Mouse (Mus musculus): Measurements from ENCODE around the gene Gm973. TPM values are rescaled to one million over a fixed set of nuclear protein-coding genes. Genes with fewer than 3 reads are reported as not detected.

Gene Gm973
- polyA plus RNA-seq, 1 experiment from 2014 or later, result 1.5 TPM

- no peak overlapping the region for H3K9ac ChIP-seq (replicated peaks; ENCODE audit: low read length)
- no peaks in the 10 kb centered on the region for H3K9me3 ChIP-seq (ENCODE audit: low read length)
- no peaks in the 10 kb centered on the region for H3K27me3 ChIP-seq (ENCODE audit: insufficient read depth, low read length)
- no peak overlapping the region for H3K4me3 ChIP-seq (ENCODE audit: low read length)
- ATAC-seq (ENCODE audit: low FRiP score, low TSS enrichment), result no peak
- no peak overlapping the region for H3K4me2 ChIP-seq (replicated peaks; ENCODE audit: low read depth, low read length)
- H3K27ac ChIP-seq (ENCODE audit: low read length), result no peak overlapping the region
- no peaks in the 10 kb centered on the region for H3K4me1 ChIP-seq (ENCODE audit: insufficient read depth, low read length)
- WGBS, result 87% methylated on average over 7 of the region's 7 CpGs
- H3K36me3 ChIP-seq (ENCODE audit: insufficient read depth, low read length), result peaks cover 6% of the 10 kb centered on the region
Observed at GRCm38 (mm10) chr1:59656244-59657171, 140.4 kb downstream of the Gm973 start.

GRCm38 (mm10) chr1:59663456-59664135 lies 147.5 kb downstream of the Gm973 start:
- Histone ChIP-seq H3K4me1 (ENCODE audit: insufficient read depth, low read length) (peaks cover 4% of the 10 kb centered on the region), H3K4me2 (replicated peaks; ENCODE audit: low read depth, low read length) (no peak overlapping the region), H3K4me3 (ENCODE audit: low read length) (no peak overlapping the region), H3K9me3 (ENCODE audit: low read length) (no peaks in the 10 kb centered on the region), H3K36me3 (ENCODE audit: insufficient read depth, low read length) (0 out of 2 replicates have a peak, but pooled peaks cover 3% of the 10 kb centered on the region), H3K9ac (replicated peaks; ENCODE audit: low read length) (no peak overlapping the region), H3K27me3 (ENCODE audit: insufficient read depth, low read length) (no peaks in the 10 kb centered on the region), H3K27ac (ENCODE audit: low read length) (no peak overlapping the region)
- WGBS, result 78% methylated on average over 3 of the region's 3 CpGs
- ATAC-seq (ENCODE audit: low FRiP score, low TSS enrichment), result no peak

GRCm38 (mm10) chr1:59668871-59669270 lies 152.8 kb downstream of the Gm973 start:
- H3K4me3 ChIP-seq (ENCODE audit: low read length), result peak overlapping the region; percentile 16; the same call in 1 of the 2 replicates
- H3K27me3 ChIP-seq (ENCODE audit: insufficient read depth, low read length), result no peaks in the 10 kb centered on the region
- ATAC-seq (ENCODE audit: low FRiP score, low TSS enrichment), result no peak
- peaks cover 17% of the 10 kb centered on the region for H3K4me1 ChIP-seq (ENCODE audit: insufficient read depth, low read length)
- peak overlapping the region; percentile 68 for H3K4me2 ChIP-seq (replicated peaks; ENCODE audit: low read depth, low read length)
- no peaks in the 10 kb centered on the region for H3K36me3 ChIP-seq (ENCODE audit: insufficient read depth, low read length)
- H3K9ac ChIP-seq (replicated peaks; ENCODE audit: low read length), result no peak overlapping the region
- no peak overlapping the region for H3K27ac ChIP-seq (ENCODE audit: low read length)
- H3K9me3 ChIP-seq (ENCODE audit: low read length), result no peaks in the 10 kb centered on the region
- 80% methylated on average over 2 of the region's 2 CpGs for WGBS

DNA sequence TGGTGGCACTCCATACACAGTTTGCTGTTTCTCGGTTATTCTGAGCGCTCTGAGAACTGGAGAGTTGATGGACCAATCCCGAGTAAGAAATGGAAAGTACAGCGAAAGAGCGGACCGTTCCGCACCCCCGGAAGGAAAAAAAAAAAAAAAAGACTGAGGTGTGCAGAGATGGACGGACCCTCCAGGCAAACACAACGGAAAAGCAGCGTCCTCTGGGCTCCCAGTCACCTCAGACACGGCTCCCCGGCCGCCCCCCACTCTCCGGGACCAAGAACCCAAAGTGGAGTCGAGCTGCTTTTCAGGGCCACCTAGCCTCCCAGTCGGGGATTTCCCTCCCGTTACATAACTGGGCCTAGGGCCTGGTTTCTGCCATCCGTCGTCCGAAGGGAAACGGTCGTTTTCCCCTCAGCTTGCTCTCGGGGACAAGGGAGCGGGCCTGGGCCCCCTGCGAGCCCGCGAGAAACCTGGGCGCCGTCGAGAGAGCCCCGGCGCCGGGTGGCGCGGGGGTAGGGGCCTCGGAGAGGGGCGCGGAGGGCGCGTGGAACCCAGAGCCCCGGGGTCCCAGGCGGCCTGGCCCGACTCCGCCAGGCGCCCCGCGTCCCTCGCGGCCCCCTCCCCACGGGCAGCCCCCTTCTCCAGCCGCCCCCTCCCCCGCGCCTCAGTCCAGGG lies 154.0 kb downstream of the Gm973 start:
- ATAC-seq (ENCODE audit: low FRiP score, low TSS enrichment), result peak; percentile 43
- Histone ChIP-seq H3K36me3 (ENCODE audit: insufficient read depth, low read length) (no peaks in the 10 kb centered on the region), H3K9ac (replicated peaks; ENCODE audit: low read length) (peak overlapping the region; percentile 98), H3K27ac (ENCODE audit: low read length) (peak overlapping the region; percentile 94), H3K4me3 (ENCODE audit: low read length) (peak overlapping the region; percentile 89), H3K4me1 (ENCODE audit: insufficient read depth, low read length) (peaks cover 17% of the 10 kb centered on the region), H3K27me3 (ENCODE audit: insufficient read depth, low read length) (no peaks in the 10 kb centered on the region), H3K4me2 (replicated peaks; ENCODE audit: low read depth, low read length) (peak overlapping the region; percentile 68), H3K9me3 (ENCODE audit: low read length) (no peaks in the 10 kb centered on the region)
- WGBS, result under 1% methylated on average over 46 of the region's 54 CpGs

- H3K9ac ChIP-seq (replicated peaks; ENCODE audit: low read length), result peak within 1 kb of the TSS; percentile 98
- no peaks in the 10 kb centered on the region for H3K27me3 ChIP-seq (ENCODE audit: insufficient read depth, low read length)
- peak within 1 kb of the TSS; percentile 94 for H3K27ac ChIP-seq (ENCODE audit: low read length)
- peak within 1 kb of the TSS; percentile 89 for H3K4me3 ChIP-seq (ENCODE audit: low read length)
- no peaks in the 10 kb centered on the region for H3K9me3 ChIP-seq (ENCODE audit: low read length)
- under 1% methylated on average over 35 of the region's 36 CpGs for WGBS
- peak; percentile 96 for ATAC-seq (ENCODE audit: low FRiP score, low TSS enrichment)
- peak within 1 kb of the TSS; percentile 68 for H3K4me2 ChIP-seq (replicated peaks; ENCODE audit: low read depth, low read length)
- H3K36me3 ChIP-seq (ENCODE audit: insufficient read depth, low read length), result no peaks in the 10 kb centered on the region
- peaks cover 17% of the 10 kb centered on the region for H3K4me1 ChIP-seq (ENCODE audit: insufficient read depth, low read length)
Observed at GRCm38 (mm10) chr1:59670641-59671168, 154.6 kb downstream of the Gm973 start, which contains the start of gene Sumo1. Sumo1 (minus strand) TSS chr1:59670834.

DNA sequence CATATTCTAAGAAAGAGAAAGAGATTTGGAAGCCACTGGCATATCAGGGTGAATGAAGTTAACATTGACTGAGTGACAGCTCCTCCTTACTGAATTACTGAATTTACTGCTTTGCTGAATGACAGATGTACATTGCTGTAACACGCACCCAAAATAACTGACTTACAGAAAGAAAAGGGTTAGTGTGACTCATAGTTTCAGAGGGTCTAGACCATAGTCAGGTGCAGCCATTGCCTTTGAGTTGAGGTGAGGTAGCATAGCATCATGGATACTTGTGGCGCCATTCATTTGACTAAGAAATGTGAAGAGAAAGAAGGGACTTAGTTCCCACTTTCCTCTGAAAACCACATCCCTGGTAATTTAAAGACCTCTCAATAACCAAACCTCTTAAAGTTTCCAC lies 157.6 kb downstream of the Gm973 start:
- Histone ChIP-seq H3K9me3 (ENCODE audit: low read length) (no peaks in the 10 kb centered on the region), H3K36me3 (ENCODE audit: insufficient read depth, low read length) (no peaks in the 10 kb centered on the region), H3K4me1 (ENCODE audit: insufficient read depth, low read length) (peaks cover 12% of the 10 kb centered on the region), H3K4me3 (ENCODE audit: low read length) (no peak overlapping the region), H3K4me2 (replicated peaks; ENCODE audit: low read depth, low read length) (no peak overlapping the region), H3K9ac (replicated peaks; ENCODE audit: low read length) (no peak overlapping the region), H3K27me3 (ENCODE audit: insufficient read depth, low read length) (no peaks in the 10 kb centered on the region), H3K27ac (ENCODE audit: low read length) (no peak overlapping the region)
- WGBS, result 90% methylated on average over 2 of the region's 2 CpGs
- ATAC-seq (ENCODE audit: low FRiP score, low TSS enrichment), result no peak

GRCm38 (mm10) chr1:59683926-59684818 lies 168.1 kb downstream of the Gm973 start:
- H3K36me3 ChIP-seq (ENCODE audit: insufficient read depth, low read length), result no peaks in the 10 kb centered on the region
- ATAC-seq (ENCODE audit: low FRiP score, low TSS enrichment), result peak; percentile 52
- 0 out of 2 replicates have a peak, but pooled peaks cover 6% of the 10 kb centered on the region for H3K27me3 ChIP-seq (ENCODE audit: insufficient read depth, low read length)
- no peaks in the 10 kb centered on the region for H3K9me3 ChIP-seq (ENCODE audit: low read length)
- peak overlapping the region; percentile 81 for H3K4me2 ChIP-seq (replicated peaks; ENCODE audit: low read depth, low read length)
- peak overlapping the region; percentile 86 for H3K4me3 ChIP-seq (ENCODE audit: low read length)
- 9% methylated on average over 11 of the region's 11 CpGs for WGBS
- peaks cover 17% of the 10 kb centered on the region for H3K4me1 ChIP-seq (ENCODE audit: insufficient read depth, low read length)
- H3K27ac ChIP-seq (ENCODE audit: low read length), result peak overlapping the region; percentile 81
- H3K9ac ChIP-seq (replicated peaks; ENCODE audit: low read length), result peak overlapping the region; percentile 73

DNA sequence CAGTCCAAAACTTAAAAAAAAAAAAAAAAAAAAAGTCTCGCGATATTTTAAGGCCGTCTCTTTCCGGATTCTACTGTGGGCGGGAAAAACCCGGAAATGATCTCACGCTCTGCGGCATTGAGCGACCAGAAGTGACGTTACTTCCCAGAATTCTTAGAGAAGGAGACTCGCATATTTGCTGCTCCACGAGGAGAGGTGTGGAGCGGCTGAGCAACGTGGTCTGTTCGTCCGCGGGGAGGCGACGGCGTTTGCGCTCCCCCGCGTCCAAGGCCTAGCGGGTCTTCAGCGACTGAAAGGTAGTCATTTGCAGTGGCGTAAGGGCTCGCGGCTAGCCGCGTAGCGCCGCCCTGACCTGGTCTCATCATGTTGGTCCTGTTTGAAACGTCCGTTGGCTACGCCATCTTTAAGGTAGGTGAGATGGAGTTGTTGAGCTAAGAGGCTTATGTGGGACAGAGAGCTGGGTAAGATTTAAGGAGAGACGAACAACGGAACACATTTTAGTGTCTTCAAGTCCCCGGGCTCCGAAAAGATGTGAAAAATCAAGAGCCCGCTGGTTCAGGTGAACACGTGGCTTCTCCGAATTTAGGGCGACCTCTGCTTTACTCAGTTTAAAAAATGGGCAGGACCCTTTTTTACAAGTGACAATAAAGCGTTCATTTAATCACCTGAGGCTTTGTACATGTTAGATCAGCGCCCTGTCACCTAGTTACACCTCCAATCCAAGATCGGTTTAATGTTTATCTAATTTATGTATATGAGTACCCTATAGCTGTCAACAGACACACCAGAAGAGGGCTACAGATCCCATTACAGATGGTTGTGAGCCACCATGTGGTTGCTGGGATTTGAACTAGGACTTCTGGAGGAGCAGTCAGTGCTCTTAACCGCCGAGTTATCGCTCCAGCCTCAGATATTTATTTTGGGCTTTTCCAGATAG lies 169.0 kb downstream of the Gm973 start, which contains the start of gene Nop58:
Gene Nop58 (plus strand): TSS at position 153 of the 937 bp plus-strand sequence.
- WGBS, result under 1% methylated on average over 49 of the region's 49 CpGs
- H3K4me1 ChIP-seq (ENCODE audit: insufficient read depth, low read length), result peaks cover 17% of the 10 kb centered on the region

More for the DNA sequence above, 169.0 kb downstream of the Gm973 start, which contains the start of gene Nop58:
- ATAC-seq (ENCODE audit: low FRiP score, low TSS enrichment), result peak; percentile 98
- Histone ChIP-seq H3K36me3 (ENCODE audit: insufficient read depth, low read length) (0 out of 2 replicates have a peak, but pooled peaks cover 3% of the 10 kb centered on the region), H3K4me2 (replicated peaks; ENCODE audit: low read depth, low read length) (peak within 1 kb of the TSS; percentile 81), H3K9ac (replicated peaks; ENCODE audit: low read length) (peak within 1 kb of the TSS; percentile 92), H3K4me3 (ENCODE audit: low read length) (peak within 1 kb of the TSS; percentile 86), H3K9me3 (ENCODE audit: low read length) (no peaks in the 10 kb centered on the region), H3K27me3 (ENCODE audit: insufficient read depth, low read length) (0 out of 2 replicates have a peak, but pooled peaks cover 6% of the 10 kb centered on the region), H3K27ac (ENCODE audit: low read length) (peak within 1 kb of the TSS; percentile 94)
